Mouse (Mus musculus): ENCODE data around the gene Hap1. TPM values are rescaled to one million over a fixed set of nuclear protein-coding genes. Genes with fewer than 3 reads are reported as not detected.
"Not testable (repeated sequence)": the region's sequence is repeated elsewhere in the genome, so short reads cannot be mapped to it uniquely, and the experiment has no call there.

The Hap1 gene
- polyA plus RNA-seq, 1 experiment from 2014 or later, result 15.5 TPM

GRCm38 (mm10) chr11:100369822-100370221 lies 13.9 kb upstream of the Hap1 start:
- H3K4me2 ChIP-seq, result no peak overlapping the region
- peaks cover 35% of the 10 kb centered on the region for H3K36me3 ChIP-seq
- no peak overlapping the region for H3K9ac ChIP-seq
- H3K4me1 ChIP-seq, result no peaks in the 10 kb centered on the region
- no peak overlapping the region for H3K4me3 ChIP-seq (replicated peaks)
- no peaks in the 10 kb centered on the region for H3K9me3 ChIP-seq
- no peak for ATAC-seq (ENCODE audit: insufficient read depth, low FRiP score, low read depth)
- 69% methylated on average over 8 of the region's 8 CpGs for WGBS
- H3K27me3 ChIP-seq (replicated peaks), result no peaks in the 10 kb centered on the region
- no peak overlapping the region for H3K27ac ChIP-seq

DNA sequence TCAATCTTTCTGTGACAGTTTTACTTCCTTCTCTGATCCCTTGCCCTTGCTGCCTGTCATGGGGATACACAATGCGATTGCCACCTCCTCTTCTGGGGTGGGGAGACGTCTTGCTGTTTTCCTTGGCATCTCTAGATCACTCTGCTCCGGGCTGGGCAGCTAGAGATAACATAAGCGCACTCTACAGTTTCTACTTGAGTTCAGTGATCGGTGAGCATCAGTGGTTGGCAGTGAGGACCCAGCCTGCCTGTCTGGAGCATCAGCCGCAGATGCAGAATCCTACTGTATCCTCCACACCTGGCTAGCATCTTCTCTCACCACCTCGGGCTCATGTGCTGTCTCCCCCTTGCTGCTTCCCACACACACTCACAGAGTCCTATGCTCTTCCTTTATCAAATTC lies 13.2 kb upstream of the Hap1 start:
- WGBS, result 61% methylated on average over 7 of the region's 7 CpGs
- no peaks in the 10 kb centered on the region for H3K27me3 ChIP-seq (replicated peaks)
- no peak overlapping the region for H3K9ac ChIP-seq
- H3K27ac ChIP-seq, result no peak overlapping the region
- peaks cover 32% of the 10 kb centered on the region for H3K36me3 ChIP-seq
- no peaks in the 10 kb centered on the region for H3K4me1 ChIP-seq
- no peaks in the 10 kb centered on the region for H3K9me3 ChIP-seq
- H3K4me3 ChIP-seq (replicated peaks), result no peak overlapping the region
- ATAC-seq (ENCODE audit: insufficient read depth, low FRiP score, low read depth), result no peak
- H3K4me2 ChIP-seq, result no peak overlapping the region

- no peaks in the 10 kb centered on the region for H3K36me3 ChIP-seq
- no peak overlapping the region for H3K9ac ChIP-seq
- no peaks in the 10 kb centered on the region for H3K9me3 ChIP-seq
- H3K4me2 ChIP-seq, result no peak overlapping the region
- ATAC-seq (ENCODE audit: insufficient read depth, low FRiP score, low read depth), result 0 out of 2 replicates have a peak, but pooled peaks have one; percentile 45
- WGBS, result 13% methylated on average over 12 of the region's 12 CpGs
- no peaks in the 10 kb centered on the region for H3K4me1 ChIP-seq
- no peak overlapping the region for H3K27ac ChIP-seq
- H3K4me3 ChIP-seq (replicated peaks), result no peak overlapping the region
- 0 out of 2 replicates have a peak, but pooled peaks cover 2% of the 10 kb centered on the region for H3K27me3 ChIP-seq (replicated peaks)
These were observed 7.1 kb upstream of the Hap1 start for GRCm38 (mm10) chr11:100362979-100363562.

- Histone ChIP-seq H3K27ac (no peak overlapping the region), H3K4me3 (replicated peaks) (no peak overlapping the region), H3K36me3 (no peaks in the 10 kb centered on the region), H3K9me3 (no peaks in the 10 kb centered on the region), H3K27me3 (replicated peaks) (peaks cover 2% of the 10 kb centered on the region; the same call in 1 of the 2 replicates), H3K4me1 (no peaks in the 10 kb centered on the region), H3K4me2 (no peak overlapping the region), H3K9ac (no peak overlapping the region)
- peak; percentile 40; the same call in 1 of the 2 replicates for ATAC-seq (ENCODE audit: insufficient read depth, low FRiP score, low read depth)
- 15% methylated on average over 8 of the region's 8 CpGs for WGBS
These were observed 6.5 kb upstream of the Hap1 start for GRCm38 (mm10) chr11:100362209-100362978.

DNA sequence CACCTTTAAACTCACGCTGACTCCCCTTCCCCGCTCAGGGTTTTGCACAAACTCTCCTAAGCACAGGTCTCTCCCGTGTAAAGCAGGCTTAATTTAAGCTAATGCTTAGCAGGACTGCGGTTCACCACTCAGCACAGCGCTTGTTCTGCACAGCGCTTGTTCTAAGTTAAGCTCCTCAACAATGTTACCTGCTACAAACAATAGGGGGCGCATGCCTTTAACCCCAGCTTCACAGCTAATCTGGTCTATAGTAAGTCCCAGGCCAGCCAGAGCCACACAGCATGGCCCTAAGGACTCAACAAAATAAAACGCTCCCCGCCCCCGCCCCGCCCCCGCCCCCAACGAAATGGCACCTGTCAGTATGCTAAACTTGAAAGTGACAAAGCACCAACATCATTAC lies 5.1 kb upstream of the Hap1 start:
- no CpG with 5 or more reads among the region's 13 CpGs for WGBS
- H3K9me3 ChIP-seq; H3K27me3 ChIP-seq (replicated peaks); H3K4me3 ChIP-seq (replicated peaks); H3K4me2 ChIP-seq; H3K27ac ChIP-seq; H3K4me1 ChIP-seq; H3K36me3 ChIP-seq; ATAC-seq (ENCODE audit: insufficient read depth, low FRiP score, low read depth); H3K9ac ChIP-seq: not testable (repeated sequence)

DNA sequence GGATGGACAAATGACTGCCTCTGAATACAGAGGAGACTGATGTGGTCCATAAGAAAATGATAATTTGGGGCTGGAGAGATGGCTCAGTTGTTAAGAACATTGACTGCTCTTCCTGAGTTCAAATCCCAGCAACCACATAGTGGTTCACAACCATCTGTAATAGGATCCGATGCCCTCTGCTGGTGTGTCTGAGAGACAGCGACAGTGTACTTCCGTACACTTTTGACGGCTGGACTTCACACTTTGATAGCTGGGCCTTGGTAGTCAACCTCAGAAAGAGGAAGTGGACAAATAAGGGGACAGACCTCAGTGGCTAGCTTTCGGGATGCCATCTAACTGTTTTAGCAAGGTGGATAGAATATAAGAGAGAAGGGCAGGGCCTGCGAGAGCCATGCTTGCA lies 4.2 kb upstream of the Hap1 start:
- H3K4me3 ChIP-seq (replicated peaks), result no peak overlapping the region
- peaks cover 12% of the 10 kb centered on the region for H3K27me3 ChIP-seq (replicated peaks)
- H3K9me3 ChIP-seq, result no peaks in the 10 kb centered on the region
- H3K27ac ChIP-seq, result no peak overlapping the region
- H3K4me1 ChIP-seq, result 0 out of 2 replicates have a peak, but pooled peaks cover 2% of the 10 kb centered on the region
- no peak for ATAC-seq (ENCODE audit: insufficient read depth, low FRiP score, low read depth)
- WGBS, result 70% methylated on average over 6 of the region's 6 CpGs
- H3K36me3 ChIP-seq, result no peaks in the 10 kb centered on the region
- H3K9ac ChIP-seq, result no peak overlapping the region
- no peak overlapping the region for H3K4me2 ChIP-seq

GRCm38 (mm10) chr11:100357408-100357807 lies 1.5 kb upstream of the Hap1 start:
- Histone ChIP-seq H3K27ac (no peak overlapping the region), H3K9me3 (no peaks in the 10 kb centered on the region), H3K4me2 (no peak overlapping the region), H3K27me3 (replicated peaks) (peaks cover 28% of the 10 kb centered on the region), H3K4me3 (replicated peaks) (no peak overlapping the region), H3K4me1 (0 out of 2 replicates have a peak, but pooled peaks cover 5% of the 10 kb centered on the region), H3K36me3 (no peaks in the 10 kb centered on the region), H3K9ac (no peak overlapping the region)
- WGBS, result 54% methylated on average over 5 of the region's 5 CpGs
- no peak for ATAC-seq (ENCODE audit: insufficient read depth, low FRiP score, low read depth)

GRCm38 (mm10) chr11:100356819-100357211 lies 887 bp upstream of the Hap1 start:
- WGBS, result 18% methylated on average over 9 of the region's 9 CpGs
- Histone ChIP-seq H3K4me1 (0 out of 2 replicates have a peak, but pooled peaks cover 9% of the 10 kb centered on the region), H3K4me2 (peak overlapping the region; percentile 99), H3K9me3 (no peaks in the 10 kb centered on the region), H3K27me3 (replicated peaks) (peaks cover 28% of the 10 kb centered on the region), H3K4me3 (replicated peaks) (peak overlapping the region; percentile 60), H3K36me3 (no peaks in the 10 kb centered on the region), H3K27ac (no peak overlapping the region), H3K9ac (no peak overlapping the region)
- no peak for ATAC-seq (ENCODE audit: insufficient read depth, low FRiP score, low read depth)

GRCm38 (mm10) chr11:100355151-100355951 lies 577 bp downstream of the Hap1 start:
- peaks cover 27% of the 10 kb centered on the region for H3K27me3 ChIP-seq (replicated peaks)
- H3K9me3 ChIP-seq, result no peaks in the 10 kb centered on the region
- H3K4me3 ChIP-seq (replicated peaks), result peak overlapping the region; percentile 60
- no peak overlapping the region for H3K27ac ChIP-seq
- H3K4me1 ChIP-seq, result 0 out of 2 replicates have a peak, but pooled peaks cover 10% of the 10 kb centered on the region
- WGBS, result 1% methylated on average over 54 of the region's 54 CpGs
- H3K4me2 ChIP-seq, result peak overlapping the region; percentile 99
- H3K9ac ChIP-seq, result peak overlapping the region; percentile 33; the same call in 1 of the 2 replicates
- no peaks in the 10 kb centered on the region for H3K36me3 ChIP-seq
- peak; percentile 55; the same call in 1 of the 2 replicates for ATAC-seq (ENCODE audit: insufficient read depth, low FRiP score, low read depth)

DNA sequence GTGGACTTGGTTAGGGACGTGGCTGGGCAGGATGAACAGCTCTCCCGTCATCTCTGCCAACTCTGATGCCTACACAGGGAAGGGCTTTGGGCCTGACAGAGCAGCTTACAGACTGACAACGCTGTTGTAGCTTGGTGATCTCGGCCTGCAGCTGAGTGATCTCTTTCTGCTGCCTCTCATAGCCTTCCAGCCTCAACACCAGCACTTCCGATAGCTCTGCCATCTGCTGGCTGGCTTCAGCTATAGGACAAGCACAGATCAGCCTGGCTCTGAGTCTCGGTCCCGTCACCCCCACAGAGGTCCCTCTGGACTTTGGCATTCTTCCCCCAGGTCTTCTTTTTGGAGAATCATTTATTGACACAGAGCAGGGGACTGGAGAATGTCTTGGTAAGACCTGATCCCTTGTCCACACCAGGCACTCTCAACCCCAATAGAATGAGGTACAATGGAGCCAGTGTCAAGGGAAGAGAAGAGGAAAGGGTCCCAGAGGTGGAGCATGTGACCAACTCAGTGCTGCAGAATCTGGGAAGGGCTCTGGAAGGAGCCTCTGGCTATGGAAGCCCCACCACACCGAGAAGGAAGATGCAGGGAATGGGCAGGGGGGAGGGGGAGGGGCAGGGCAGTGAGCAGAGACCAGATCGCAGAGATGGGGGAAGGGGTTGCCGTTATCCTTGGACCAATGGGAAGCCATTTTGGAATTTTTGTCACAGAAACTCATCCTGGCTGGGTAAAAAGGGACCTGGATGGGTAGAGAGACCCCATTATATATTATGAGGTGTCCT lies 3.7 kb downstream of the Hap1 start:
- Histone ChIP-seq H3K4me3 (replicated peaks) (no peak overlapping the region), H3K4me1 (0 out of 2 replicates have a peak, but pooled peaks cover 10% of the 10 kb centered on the region), H3K4me2 (no peak overlapping the region), H3K36me3 (no peaks in the 10 kb centered on the region), H3K27me3 (replicated peaks) (peaks cover 26% of the 10 kb centered on the region), H3K27ac (no peak overlapping the region), H3K9ac (no peak overlapping the region), H3K9me3 (no peaks in the 10 kb centered on the region)
- 24% methylated on average over 10 of the region's 10 CpGs for WGBS
- no peak for ATAC-seq (ENCODE audit: insufficient read depth, low FRiP score, low read depth)

- Histone ChIP-seq H3K9ac (no peak overlapping the region), H3K27ac (no peak overlapping the region), H3K9me3 (no peaks in the 10 kb centered on the region), H3K4me2 (no peak overlapping the region), H3K4me1 (no peaks in the 10 kb centered on the region), H3K36me3 (no peaks in the 10 kb centered on the region), H3K4me3 (replicated peaks) (no peak overlapping the region), H3K27me3 (replicated peaks) (no peaks in the 10 kb centered on the region)
- WGBS, result 85% methylated on average over 10 of the region's 10 CpGs
- ATAC-seq (ENCODE audit: insufficient read depth, low FRiP score, low read depth), result no peak
These were observed 11.7 kb downstream of the Hap1 start for GRCm38 (mm10) chr11:100344269-100344668.

All from stomach, embryonic 15.5 days (tissue).